Mouse (Mus musculus) midbrain, embryonic 11.5 days (tissue): ENCODE measurements around the gene Mark3. TPM values are rescaled to one million over a fixed set of nuclear protein-coding genes. Genes with fewer than 3 reads are reported as not detected.
A peak's percentile ranks its signal among the peaks of the same experiment; 100 is the strongest.

Experiments
- ATAC-seq: fragments of 200-750 bp; cut with Nextera tagmentation; 2 replicates; pipeline ENCODE4 v1.8.0; 2017; ENCODE audit warnings: moderate TSS enrichment, moderate library complexity; ENCODE audit not compliant: low FRiP score
- DNase-seq: peaks from one replicate; pipeline ENCODE4 v3.0.0; 2015; ENCODE audit warnings: low spot score; ENCODE audit errors: missing footprints
- H3K27ac ChIP-seq: fragments of 300-500 bp; sonication (generic); 2 replicates; pipeline ENCODE4 v1.5.1; 2014; ENCODE audit warnings: low read depth, low read length
- H3K27me3 ChIP-seq: fragments of 300-500 bp; sonication (generic); 2 replicates; pipeline ENCODE4 v1.6.1; 2014; ENCODE audit warnings: mild to moderate bottlenecking, low read length, moderate library complexity, mixed read lengths; ENCODE audit not compliant: control insufficient read depth, insufficient read depth
- H3K36me3 ChIP-seq: fragments of 300-500 bp; sonication (generic); 2 replicates; pipeline ENCODE4 v1.6.1; 2014; ENCODE audit warnings: mild to moderate bottlenecking, low read length, moderate library complexity, mixed read lengths; ENCODE audit not compliant: control insufficient read depth, insufficient read depth
- H3K4me1 ChIP-seq: fragments of 300-500 bp; sonication (generic); 2 replicates; pipeline ENCODE4 v1.6.1; 2014; ENCODE audit warnings: low read length; ENCODE audit not compliant: control insufficient read depth, insufficient read depth
- H3K4me2 ChIP-seq: fragments of 300-500 bp; sonication (generic); 2 replicates; pipeline ENCODE4 v1.6.1; 2014; ENCODE audit warnings: mild to moderate bottlenecking, moderate library complexity
- H3K4me3 ChIP-seq: fragments of 300-500 bp; sonication (generic); 2 replicates; pipeline ENCODE4 v1.5.1; 2014; ENCODE audit warnings: low read depth, low read length
- H3K9ac ChIP-seq: fragments of 300-500 bp; sonication (generic); 2 replicates; pipeline ENCODE4 v1.6.1; 2014; ENCODE audit warnings: low read length
- H3K9me3 ChIP-seq: fragments of 300-500 bp; sonication (generic); 2 replicates; pipeline ENCODE4 v1.6.1; 2016; ENCODE audit warnings: low read length; ENCODE audit not compliant: control insufficient read depth
- WGBS: fragments of 180-500 bp; shearing (Covaris S2); extraction: QIAGEN DNeasy Blood & Tissue Kit; methylation state at CpG from one replicate; pipeline ENCODE4 v1.1.7; 2014; 5-methylcytosine and 5-hydroxymethylcytosine counted together
- polyA plus RNA-seq: library from polyadenylated mRNA; unstranded; fragments of >200 nt; fragmentation: Nextera tagmentation; extraction: Ambion mirVana; gene quantifications from 2 replicates; pipeline ENCODE4 v1.2.1, GENCODE M21; 2014

Gene Mark3
- polyA plus RNA-seq: 69.9 and 73.7 TPM in 2 replicates

GRCm38 (mm10) chr12:111574074-111574886, at the start of gene Mark3:
Gene Mark3 (plus strand): TSS chr12:111574523.
- Histone ChIP-seq H3K4me2 (peak within 1 kb of the TSS; percentile 97), H3K9me3 (no peaks in the 10 kb centered on the region), H3K27me3 (no peaks in the 10 kb centered on the region), H3K4me3 (peak within 1 kb of the TSS; percentile 100), H3K27ac (peak within 1 kb of the TSS; percentile 83), H3K36me3 (no peaks in the 10 kb centered on the region), H3K9ac (peak within 1 kb of the TSS; percentile 98), H3K4me1 (peaks cover 17% of the 10 kb centered on the region)
- DNase-seq (peak; percentile 98), ATAC-seq (peak; percentile 98)
- under 1% methylated on average over 56 of the region's 75 CpGs for WGBS

GRCm38 (mm10) chr12:111524883-111525282, 49.4 kb upstream of the Mark3 start:
- no peak overlapping the region for H3K4me2 ChIP-seq
- H3K4me1 ChIP-seq: no peaks in the 10 kb centered on the region
- H3K27ac ChIP-seq: no peak overlapping the region
- no peak for ATAC-seq
- H3K27me3 ChIP-seq: no peaks in the 10 kb centered on the region
- no peaks in the 10 kb centered on the region for H3K36me3 ChIP-seq
- no peaks in the 10 kb centered on the region for H3K9me3 ChIP-seq
- DNase-seq: no peak
- H3K4me3 ChIP-seq: no peak overlapping the region
- WGBS: 80% methylated on average over 3 of the region's 3 CpGs
- H3K9ac ChIP-seq: no peak overlapping the region

- ATAC-seq (no peak), DNase-seq (no peak)
- no peaks in the 10 kb centered on the region for H3K27me3 ChIP-seq
- no peaks in the 10 kb centered on the region for H3K36me3 ChIP-seq
- no peaks in the 10 kb centered on the region for H3K4me1 ChIP-seq
- no peaks in the 10 kb centered on the region for H3K9me3 ChIP-seq
- WGBS: 62% methylated on average over 8 of the region's 8 CpGs
- H3K9ac ChIP-seq: no peak overlapping the region
- no peak overlapping the region for H3K4me3 ChIP-seq
- no peak overlapping the region for H3K27ac ChIP-seq
- no peak overlapping the region for H3K4me2 ChIP-seq
These were observed 46.6 kb upstream of the Mark3 start for GRCm38 (mm10) chr12:111527643-111528281.

- Histone ChIP-seq H3K4me3 (no peak overlapping the region), H3K4me2 (no peak overlapping the region), H3K4me1 (no peaks in the 10 kb centered on the region), H3K27me3 (no peaks in the 10 kb centered on the region), H3K9me3 (no peaks in the 10 kb centered on the region), H3K9ac (no peak overlapping the region), H3K36me3 (no peaks in the 10 kb centered on the region), H3K27ac (no peak overlapping the region)
- WGBS: 22% methylated on average over 8 of the region's 8 CpGs
- no peak for DNase-seq
- no peak for ATAC-seq
These were observed 45.1 kb upstream of the Mark3 start for GRCm38 (mm10) chr12:111529192-111529591.

GRCm38 (mm10) chr12:111533096-111533794, 41.1 kb upstream of the Mark3 start:
- no peak overlapping the region for H3K4me2 ChIP-seq
- no peaks in the 10 kb centered on the region for H3K27me3 ChIP-seq
- H3K9me3 ChIP-seq: no peaks in the 10 kb centered on the region
- no peak overlapping the region for H3K27ac ChIP-seq
- no peak overlapping the region for H3K4me3 ChIP-seq
- ATAC-seq (no peak), DNase-seq (no peak)
- no peaks in the 10 kb centered on the region for H3K36me3 ChIP-seq
- H3K4me1 ChIP-seq: peaks cover 3% of the 10 kb centered on the region; the same call in 1 of the 2 replicates
- no peak overlapping the region for H3K9ac ChIP-seq
- 68% methylated on average over 11 of the region's 11 CpGs for WGBS

- H3K27ac ChIP-seq: no peak overlapping the region
- ATAC-seq: no peak
- no peak overlapping the region for H3K4me2 ChIP-seq
- no peaks in the 10 kb centered on the region for H3K9me3 ChIP-seq
- peaks cover 2% of the 10 kb centered on the region; the same call in 1 of the 2 replicates for H3K36me3 ChIP-seq
- H3K27me3 ChIP-seq: no peaks in the 10 kb centered on the region
- DNase-seq: peak; percentile 62
- H3K4me3 ChIP-seq: no peak overlapping the region
- H3K4me1 ChIP-seq: peaks cover 14% of the 10 kb centered on the region
- no peak overlapping the region for H3K9ac ChIP-seq
- WGBS: 75% methylated on average over 6 of the region's 6 CpGs
These were observed 39.0 kb upstream of the Mark3 start for GRCm38 (mm10) chr12:111535281-111535680.

GRCm38 (mm10) chr12:111535762-111536161, 38.6 kb upstream of the Mark3 start:
- no peak overlapping the region for H3K4me2 ChIP-seq
- no peak for ATAC-seq
- H3K27me3 ChIP-seq: no peaks in the 10 kb centered on the region
- no peaks in the 10 kb centered on the region for H3K9me3 ChIP-seq
- H3K36me3 ChIP-seq: peaks cover 2% of the 10 kb centered on the region; the same call in 1 of the 2 replicates
- no peak overlapping the region for H3K9ac ChIP-seq
- no peak for DNase-seq
- no peak overlapping the region for H3K4me3 ChIP-seq
- H3K4me1 ChIP-seq: peaks cover 14% of the 10 kb centered on the region
- 92% methylated on average over 5 of the region's 5 CpGs for WGBS
- no peak overlapping the region for H3K27ac ChIP-seq

GRCm38 (mm10) chr12:111536746-111537145, 37.6 kb upstream of the Mark3 start:
- Histone ChIP-seq H3K27ac (no peak overlapping the region), H3K4me3 (peak overlapping the region; percentile 96), H3K4me2 (peak overlapping the region; percentile 67), H3K9ac (peak overlapping the region; percentile 99), H3K9me3 (no peaks in the 10 kb centered on the region), H3K36me3 (peaks cover 6% of the 10 kb centered on the region), H3K27me3 (no peaks in the 10 kb centered on the region), H3K4me1 (peaks cover 14% of the 10 kb centered on the region)
- ATAC-seq (no peak), DNase-seq (peak; percentile 84)
- 46% methylated on average over 4 of the region's 4 CpGs for WGBS
